Mouse (Mus musculus) embryo, embryonic 10.5 days (tissue): ENCODE results near the gene Depdc5.
"Not testable (repeated sequence)": the region's sequence is repeated elsewhere in the genome, so short reads cannot be mapped to it uniquely, and the experiment has no call there.

Source experiments
- DNase-seq: peaks from one replicate; pipeline ENCODE4 v3.0.0-alpha.2; 2015; ENCODE audit warnings: low spot score

The Depdc5 gene

DNA sequence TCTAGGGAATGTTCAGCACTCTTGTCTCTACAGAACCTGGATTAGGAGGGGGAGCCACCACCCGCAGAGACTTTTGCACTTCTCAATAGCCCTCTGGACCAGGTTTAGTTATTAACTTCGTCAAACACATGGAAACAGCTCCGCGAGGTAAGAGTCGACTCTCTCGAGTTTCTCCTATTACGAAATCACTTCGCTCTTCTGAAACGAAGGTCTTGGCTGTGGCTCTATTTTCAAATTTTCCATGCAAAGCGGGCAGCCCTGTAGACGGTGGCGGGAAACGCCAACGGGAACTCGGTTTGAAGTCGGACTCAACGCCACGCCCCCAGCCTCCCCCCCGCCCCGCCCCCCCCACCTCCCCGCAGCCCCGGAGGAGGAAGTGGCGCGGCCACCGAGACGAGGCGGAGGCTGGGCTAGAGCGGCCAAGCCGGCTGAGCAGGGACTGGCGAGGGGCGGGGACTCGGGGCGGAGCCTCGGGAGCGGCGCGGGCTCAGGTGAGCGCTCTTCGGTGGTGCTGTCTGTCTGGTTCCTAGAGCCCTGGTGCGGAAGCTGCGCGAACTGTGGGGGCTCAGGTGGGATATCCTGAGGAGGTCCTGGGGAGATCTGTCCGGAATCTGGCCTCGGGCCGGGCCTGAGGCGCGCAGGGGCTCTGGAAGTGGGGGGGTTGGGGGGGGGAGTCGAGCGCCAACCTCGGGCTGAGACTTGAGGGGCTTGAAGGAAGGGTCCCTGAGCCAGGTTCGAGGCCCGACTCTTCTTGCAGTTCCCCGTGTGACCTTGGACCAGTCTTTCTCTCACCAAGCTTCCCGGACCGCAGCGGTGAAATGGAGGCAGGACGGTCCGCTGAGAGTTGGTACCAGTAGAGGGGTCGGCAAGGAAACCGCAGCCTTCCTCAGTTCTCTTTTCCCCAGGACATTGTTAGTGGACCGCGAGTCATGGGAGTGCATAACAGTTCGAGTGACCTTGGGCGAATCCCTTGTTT lies at the start of gene Depdc5:
Depdc5 (plus strand) TSS at position 449 of the 976 bp plus-strand sequence.
- peak; percentile 93 for DNase-seq

DNA sequence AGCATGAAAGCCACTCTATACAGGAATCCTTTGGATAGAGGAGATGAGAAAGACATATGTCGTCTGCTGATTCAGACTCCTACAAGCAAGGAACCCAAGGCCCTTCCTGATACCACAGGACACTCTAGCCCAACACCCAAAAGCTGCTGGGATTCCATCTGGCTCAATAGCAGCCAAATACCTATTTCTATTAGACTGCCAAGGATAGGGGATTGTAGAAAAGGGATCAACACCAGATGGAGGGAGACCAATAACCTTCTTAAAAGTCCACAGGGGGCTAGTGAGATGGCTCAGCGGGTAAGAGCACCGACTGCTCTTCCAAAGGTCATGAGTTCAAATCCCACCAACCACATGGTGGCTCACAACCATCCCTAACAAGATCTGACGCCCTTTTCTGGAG lies 48.1 kb upstream of the Depdc5 start:
- DNase-seq: no peak

DNA sequence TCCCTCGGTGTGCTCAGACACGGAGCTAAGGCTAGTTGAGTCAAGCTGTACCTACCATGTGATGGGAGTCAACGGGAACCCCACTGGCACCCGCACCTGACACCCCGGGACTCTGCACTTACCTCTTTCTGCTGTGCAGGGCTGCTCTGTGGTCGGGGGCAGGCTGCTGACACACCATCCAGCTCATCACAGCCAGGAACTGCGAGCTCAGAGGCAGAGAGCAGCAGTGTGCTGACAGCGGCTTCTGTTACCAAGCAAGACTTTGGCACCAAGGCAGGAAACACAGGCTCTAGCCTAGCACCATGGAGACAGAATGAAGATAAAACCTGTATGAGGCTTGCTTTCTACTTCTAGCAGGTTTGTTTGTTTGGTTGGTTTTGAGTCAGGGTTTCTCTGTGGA lies 43.0 kb upstream of the Depdc5 start:
- DNase-seq: no peak

DNA sequence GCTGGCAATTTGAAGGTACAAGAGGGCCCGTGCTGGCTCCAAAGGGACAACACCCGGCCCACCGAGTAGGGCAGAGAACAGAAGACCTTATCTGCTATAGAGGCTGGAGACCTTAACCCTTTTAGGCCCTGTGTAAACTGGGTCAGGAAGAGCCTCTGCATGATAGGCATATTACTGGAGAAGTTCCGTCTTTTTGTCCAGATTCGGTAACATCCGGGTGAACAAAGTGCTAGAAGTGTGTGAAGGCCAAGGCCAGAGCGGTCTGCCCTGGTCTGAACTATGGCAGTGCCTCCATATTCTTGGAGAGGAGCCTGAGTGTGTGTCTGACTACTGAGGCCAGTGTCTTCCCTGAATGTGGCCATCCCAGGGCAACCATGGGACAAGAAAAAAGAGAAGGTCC lies 36.5 kb upstream of the Depdc5 start, which contains the start of gene Gm20671:
Gm20671 (minus strand) TSS at position 101 of the 400 bp plus-strand sequence.
- no peak for DNase-seq

DNA sequence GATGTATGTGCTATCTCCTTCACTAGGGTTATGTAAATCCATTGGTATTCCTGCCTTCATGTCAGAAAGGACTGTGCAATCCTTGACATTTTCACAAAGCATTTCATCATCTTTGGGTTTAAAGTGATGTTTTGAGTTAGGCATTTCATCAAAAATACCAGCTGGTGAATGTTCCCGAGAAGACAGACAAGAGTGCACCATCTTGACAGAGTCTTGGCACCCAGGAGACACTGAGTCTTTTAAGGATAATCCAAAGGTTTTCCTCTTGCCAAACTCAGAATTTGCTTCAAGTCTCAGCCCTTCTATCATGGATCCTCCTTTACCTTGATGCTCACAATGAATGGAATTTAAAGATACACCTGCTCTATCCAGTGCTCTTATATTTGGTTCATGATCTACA lies 34.7 kb upstream of the Depdc5 start:
- not testable (repeated sequence) for DNase-seq

DNA sequence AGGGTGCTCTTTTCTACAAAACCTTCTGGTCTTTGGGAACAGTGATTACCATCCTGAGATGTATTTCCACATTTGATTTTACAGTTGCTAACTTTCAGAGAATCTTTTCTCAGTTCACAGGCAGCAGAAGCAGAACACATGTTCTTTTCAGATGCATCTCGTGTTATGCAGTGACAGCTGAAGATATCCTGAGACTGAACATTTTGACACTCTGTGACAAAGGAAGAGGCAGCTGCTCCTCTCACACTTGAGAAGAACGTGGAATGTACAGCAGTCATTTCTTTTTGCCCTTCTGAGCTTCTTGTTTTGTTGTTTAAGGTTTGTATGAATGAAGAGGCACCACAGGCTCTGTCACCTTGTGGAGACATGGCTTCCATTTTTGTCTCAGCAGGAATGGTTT lies 33.4 kb upstream of the Depdc5 start:
- no peak for DNase-seq

DNA sequence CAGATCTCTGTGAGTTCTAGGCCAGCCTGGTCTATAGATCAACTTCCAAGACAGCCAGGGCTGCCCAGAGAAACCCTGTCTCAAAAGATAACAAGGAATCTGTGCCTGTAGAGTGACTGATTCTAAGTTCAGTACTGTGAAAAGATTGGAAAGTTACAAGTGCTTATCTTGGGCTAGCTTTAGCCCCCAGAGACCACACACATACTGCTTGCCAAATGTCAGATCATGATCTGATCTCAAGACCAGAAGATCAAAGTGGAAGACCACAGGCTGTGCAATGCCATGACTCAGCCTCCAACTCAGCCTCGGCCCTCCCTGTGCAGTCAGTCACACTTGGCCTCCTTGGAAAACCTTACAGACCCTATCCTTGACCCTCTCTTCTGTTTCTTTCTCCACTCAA lies 29.0 kb upstream of the Depdc5 start:
- no peak for DNase-seq

DNA sequence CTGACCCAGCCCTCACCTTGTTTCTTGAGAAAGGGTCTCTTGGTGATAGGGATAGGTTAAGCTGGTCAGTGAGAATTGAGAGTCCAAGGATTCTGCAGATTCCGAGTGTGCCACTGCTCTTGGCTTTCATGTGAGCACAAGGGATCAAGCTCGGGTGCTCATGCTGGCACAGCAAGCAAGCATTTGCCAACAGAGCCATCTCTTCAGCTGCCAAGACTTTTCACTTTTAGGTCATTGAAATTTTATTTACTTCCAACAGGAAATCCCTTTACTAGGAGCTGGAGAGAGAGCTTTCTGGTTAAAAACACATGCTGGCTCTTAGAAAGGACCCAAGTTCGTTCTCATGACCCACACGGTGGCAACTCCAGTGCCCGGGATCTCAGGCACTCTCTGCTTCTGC lies 26.5 kb upstream of the Depdc5 start:
- no peak for DNase-seq

DNA sequence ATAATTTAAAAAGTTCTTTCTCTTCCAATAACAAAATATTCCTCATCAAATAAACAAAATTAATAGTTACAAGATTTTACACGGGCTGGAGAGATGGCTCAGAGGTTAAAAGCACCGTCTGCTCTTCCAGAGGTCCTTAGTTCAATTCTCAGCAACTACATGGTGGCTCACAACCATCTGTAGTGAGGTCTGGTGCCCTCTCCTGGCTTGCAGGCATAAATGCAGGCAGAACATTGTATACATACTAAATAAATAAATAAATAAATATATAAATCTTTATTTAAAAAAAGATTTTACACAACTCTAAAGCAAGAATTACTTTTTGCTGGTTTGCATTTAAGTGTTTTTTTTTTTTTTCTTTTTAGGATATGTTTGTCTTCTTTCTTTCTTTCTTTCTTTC lies 23.5 kb upstream of the Depdc5 start:
- DNase-seq: no peak

DNA sequence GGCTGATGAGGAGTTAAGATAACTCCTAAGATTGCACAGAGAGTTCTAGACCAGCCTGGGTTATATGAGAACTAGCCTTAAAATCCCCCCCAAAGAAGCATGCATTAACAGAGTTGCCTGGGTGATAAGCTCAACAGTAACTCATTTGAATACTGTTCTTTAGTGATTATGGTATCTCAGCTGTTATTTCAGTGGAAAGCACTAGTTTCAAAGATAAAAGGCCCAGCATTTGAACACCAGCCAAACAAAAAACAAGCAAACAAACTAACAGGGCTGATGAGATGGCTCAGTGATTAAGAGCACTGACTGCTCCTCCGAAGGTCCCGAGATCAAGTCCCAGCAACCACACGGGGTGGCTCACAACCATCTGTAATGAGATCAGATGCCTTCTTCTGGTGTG lies 14.3 kb upstream of the Depdc5 start:
- DNase-seq: no peak

DNA sequence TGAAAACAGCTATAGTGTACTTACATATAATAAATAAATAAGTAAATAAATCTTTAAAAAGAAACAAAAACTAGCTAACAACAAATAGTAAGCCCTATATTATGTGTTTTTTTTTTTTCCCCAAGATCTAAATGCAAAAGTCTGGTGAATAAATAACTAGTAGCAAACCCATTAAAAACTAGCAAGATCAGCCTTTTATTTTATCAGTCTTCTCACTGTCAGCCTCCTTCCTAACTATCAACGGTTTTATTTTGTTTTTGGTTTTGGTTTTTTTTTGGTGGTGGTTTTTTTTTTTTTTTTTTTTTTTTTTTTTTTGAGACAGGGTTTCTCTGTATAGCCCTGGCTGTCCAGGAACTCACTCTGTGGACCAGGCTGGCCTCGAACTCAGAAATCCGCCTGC lies 13.9 kb upstream of the Depdc5 start:
- not testable (repeated sequence) for DNase-seq

DNA sequence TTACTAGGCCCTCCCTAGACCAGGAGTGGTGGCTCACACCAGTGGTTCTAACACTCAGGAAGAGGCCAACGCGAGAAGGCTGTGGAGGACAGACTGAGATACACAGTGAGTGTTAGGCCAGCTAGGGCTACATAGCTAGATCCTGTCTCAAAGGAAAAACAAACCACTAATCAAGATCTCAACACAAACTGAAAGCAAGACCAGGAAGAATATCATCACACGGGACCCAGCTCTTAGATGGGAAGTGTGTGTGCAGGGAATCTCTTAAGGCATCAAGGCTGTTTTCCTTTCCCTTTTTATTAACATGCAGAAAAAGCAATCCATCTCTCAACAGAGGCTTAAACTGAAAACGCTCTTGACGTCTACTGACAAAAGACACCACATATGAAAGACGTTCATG lies 11.5 kb upstream of the Depdc5 start:
- no peak for DNase-seq

DNA sequence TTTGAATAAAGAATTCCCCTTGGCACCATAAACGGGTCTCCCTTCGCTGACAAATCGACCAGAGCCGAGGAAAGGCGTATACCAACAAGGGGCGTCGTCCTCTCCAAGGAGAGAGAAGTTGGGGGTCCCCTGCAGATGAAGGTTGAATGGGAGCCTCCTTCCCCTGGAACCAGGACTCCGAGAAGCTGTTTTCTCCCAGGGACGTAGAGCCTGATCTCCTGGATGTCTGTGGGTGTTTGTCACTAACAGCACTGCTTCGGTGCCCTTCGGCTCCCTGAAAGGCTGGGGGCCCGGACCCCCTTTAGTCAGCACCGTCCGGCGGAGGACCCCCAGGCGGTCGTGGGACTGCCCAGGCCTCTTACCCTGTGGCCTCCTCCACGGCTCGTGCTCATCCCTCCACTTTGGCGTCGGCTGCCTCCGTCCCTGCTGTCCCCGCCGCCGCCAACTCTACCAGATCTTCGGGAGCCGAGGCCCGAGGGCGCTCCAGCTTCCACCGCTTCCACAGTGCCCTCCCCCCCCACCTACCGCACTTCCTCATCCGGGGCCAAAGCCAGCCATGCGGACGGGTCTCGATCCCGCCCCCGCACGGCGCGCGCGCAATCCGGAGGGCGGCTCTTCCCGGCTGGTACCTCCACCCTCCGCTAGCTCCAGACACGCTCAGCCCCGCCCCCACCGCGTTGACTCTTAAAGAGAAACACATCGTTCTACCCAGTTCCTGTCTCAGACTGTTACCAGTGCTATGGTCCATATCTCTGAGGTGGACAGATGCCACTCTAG lies 9.6 kb upstream of the Depdc5 start, which contains the start of gene Prr14l:
Prr14l (minus strand) TSS at position 526 of the 777 bp plus-strand sequence.
- peak; percentile 98 for DNase-seq

DNA sequence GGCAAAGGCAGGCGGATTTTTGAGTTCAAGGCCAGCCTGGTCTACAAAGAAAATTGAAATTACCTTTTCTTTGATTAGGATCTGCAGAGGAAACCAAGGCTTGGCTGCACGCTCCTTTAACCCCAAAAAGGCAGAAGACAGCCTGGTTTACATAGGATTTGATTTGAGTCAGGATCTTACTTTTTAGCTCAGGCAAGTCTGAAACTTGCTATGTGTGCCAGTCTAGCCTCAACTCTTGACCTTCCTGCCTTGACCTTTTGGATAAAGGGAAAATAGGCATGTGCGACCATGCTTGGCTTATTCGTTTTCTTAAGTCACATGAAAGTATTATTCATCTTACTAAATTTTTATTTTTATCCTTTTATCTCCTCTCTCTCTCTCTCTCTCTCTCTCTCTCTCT lies 8.7 kb upstream of the Depdc5 start:
- no peak for DNase-seq

DNA sequence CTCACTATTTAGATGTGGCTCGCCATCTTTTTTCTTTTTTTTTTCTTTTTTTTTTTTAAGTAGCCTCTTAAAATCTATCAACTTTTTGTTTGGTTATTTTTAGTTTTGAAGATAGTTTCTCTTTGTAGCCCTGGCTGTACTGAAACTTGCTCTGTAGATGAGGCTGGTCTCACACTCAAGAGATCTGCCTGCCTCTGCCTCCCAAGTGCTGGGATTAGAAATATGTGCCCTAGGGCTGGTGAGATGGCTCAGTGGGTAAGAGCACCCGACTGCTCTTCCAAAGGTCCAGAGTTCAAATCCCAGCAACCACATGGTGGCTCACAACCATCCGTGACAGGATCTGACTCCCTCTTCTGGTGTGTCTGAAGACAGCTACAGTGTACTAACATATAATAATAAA lies 8.2 kb upstream of the Depdc5 start:
- not testable (repeated sequence) for DNase-seq

DNA sequence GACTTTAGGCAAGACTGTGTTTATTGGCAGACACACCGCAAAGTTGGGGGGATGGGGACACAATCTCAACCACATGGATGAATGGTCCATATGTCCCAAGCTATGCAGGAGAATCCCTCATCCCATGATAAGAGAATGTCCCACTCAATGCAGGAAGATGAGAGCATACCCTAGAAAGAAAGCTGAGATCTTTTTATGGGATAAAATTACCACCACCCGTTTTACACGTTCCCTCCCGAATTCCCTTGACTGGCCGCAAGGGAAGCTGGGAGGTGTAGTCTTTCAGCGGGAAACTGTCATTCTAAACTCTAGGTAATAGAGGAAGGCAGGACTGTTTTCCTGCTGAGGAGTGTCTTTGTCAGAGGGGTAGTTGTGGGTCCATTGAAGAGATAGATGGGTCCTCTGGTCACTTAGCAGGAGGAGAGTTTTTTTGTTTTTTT lies 5.7 kb upstream of the Depdc5 start:
- DNase-seq: peak; percentile 83

DNA sequence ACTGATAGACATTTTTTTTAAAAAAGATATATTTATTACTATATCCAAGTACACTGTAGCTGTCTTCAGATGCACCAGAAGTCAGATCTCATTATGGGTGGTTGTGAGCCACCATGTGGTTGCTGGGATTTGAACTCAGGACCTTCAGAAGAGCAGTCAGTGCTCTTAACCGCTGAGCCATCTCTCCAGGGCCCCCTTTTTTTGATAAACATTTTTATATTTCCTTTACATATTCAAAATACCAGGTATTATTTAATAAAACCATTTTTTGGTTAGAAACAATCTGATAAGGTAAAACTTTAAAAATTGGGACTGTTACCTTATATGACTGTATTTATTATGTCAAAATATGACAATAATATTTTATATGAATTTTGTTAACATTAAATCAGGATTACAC lies 2.4 kb upstream of the Depdc5 start:
- DNase-seq: no peak

DNA sequence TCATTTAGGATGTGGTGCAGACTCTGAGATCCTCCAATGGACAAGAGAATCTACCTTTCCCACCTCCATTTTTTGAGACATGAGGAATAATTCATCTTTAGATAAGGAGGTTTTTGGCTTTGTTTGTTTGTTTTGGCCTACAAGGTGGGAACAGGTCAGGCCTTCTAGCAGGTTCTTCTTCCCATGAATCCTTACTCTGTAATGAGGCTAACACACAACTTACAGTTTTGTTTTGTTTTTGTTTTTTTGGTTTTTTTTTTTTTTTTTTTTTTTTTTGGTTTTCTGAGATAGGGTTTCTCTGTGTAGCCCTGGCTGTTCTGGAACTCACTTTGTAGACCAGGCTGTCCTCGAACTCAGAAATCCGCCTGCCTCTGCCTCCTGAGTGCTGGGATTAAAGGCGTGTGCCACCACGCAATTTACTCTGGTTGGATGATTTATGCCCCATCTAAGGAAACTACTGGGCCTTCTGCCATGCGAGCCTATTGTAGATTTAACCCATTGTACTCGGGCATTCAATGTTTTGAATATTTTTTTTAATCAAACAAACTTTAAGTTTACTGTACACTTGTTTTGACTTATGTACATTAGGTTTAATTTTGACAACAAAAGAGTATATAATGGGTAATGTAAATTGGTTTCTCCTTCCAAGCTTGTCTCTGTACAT lies 900 bp upstream of the Depdc5 start:
- DNase-seq: no peak

DNA sequence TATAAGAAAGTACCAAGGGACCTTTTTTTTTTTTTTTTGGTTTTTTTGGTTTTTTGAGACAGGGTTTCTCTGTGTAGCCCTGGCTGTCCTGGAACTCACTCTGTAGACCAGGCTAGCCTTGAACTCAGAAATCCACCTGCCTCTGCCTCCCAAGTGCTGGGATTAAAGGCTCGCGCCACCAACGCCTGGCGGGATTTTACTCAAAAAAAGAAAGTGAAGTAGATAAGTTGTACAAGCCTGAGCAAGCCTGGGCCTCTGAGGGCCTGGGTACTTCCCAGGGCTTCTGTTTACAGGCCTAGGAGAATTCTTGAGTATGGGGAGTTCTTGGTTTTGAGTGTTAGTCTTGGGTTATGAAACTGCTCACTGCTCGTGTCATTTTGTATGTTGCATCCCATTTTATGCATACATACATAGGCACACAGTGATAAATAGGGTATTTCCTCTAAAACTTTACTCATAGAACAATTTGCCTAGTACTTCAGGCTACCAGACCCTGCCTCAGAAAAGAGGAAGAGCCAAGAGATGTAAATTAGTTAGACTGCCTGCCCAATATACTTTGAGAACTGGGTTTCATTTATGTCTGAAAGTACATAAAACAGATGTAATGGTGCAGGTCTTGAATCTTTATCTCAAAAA lies 6.0 kb downstream of the Depdc5 start:
- no peak for DNase-seq

DNA sequence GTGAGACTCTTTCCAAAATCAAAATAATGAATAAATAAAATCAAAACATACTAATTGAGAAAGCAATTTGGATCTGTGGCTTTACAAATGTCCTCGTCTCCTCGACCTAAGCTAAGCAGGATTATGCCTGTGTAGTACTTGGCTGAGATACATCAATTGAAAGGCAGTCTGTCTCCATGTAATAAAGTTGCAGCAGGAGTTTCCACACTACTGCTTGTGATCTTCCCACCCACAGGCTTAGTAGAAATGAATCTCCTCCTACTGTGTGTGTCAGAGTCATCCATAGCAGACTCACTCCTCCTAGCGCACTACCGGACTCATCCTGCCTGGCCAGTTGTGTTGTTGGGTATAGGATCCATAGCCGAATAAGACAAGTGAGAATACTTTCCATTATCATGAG lies 8.8 kb downstream of the Depdc5 start:
- DNase-seq: no peak

DNA sequence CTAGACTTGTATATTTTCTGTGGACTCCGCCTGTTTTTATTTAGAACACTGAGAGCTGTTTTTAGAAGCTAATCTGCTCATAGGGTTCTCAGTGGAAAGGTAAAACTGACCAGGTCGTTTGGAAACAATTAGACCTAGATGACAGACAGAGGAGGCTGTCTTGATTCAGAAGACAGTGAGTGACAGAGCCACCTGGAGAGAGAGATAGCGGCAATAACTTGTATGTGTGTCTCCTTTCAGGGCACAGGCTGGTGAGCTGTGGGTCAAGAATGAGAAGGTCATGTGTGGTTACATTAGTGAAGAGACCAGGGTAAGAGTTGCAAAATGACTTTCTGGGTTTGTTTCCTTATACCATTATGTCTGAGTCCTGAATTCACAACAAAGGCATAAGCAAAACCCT lies 23.2 kb downstream of the Depdc5 start:
- DNase-seq: no peak

DNA sequence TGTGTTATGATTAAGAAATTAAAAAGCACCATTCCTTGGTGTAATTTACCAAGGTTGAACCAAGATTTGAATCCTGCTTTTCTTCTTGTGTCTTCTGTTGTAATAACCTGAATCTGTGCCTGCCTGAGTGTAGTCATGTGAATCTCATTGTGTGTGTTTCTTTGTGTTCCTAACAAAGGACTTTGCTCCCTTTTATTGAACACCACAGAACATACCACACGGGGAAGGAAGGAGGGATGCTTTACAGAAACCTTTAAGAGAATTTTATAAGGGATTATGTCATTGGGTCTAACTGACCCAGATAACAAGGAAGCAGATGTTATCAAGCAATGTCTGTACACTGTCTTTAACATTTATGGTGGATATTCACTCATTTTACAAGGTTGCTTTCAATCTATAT lies 44.0 kb downstream of the Depdc5 start:
- DNase-seq: no peak
